In genomic region chr7:114156364-114156763, GRCm38 (mm10) we compare ENCODE assay signal across 25 mouse cellular contexts. TPM values are rescaled to one million over a fixed set of nuclear protein-coding genes. Genes with fewer than 3 reads are reported as not detected.
DNase-seq lines count a peak whose midpoint lies in the region; ATAC-seq and TF ChIP-seq lines count a peak whose summit lies in the region.
"Had no signal": no experiment of that assay in that cellular context is flagged by ENCODE, and none has a peak within 500 bp of the region (broad histone marks: within the 10 kb centered on the region; RNA-seq: fewer than 3 reads in every experiment).

No protein-coding gene starts in this region.

- H3K27me3 ChIP-seq in forebrain, embryonic 12.5 days, result no peaks in the 10 kb centered on the region
- H3K27me3 ChIP-seq in forebrain, embryonic 15.5 days, result no peaks in the 10 kb centered on the region
- no peaks in the 10 kb centered on the region for H3K27me3 ChIP-seq in Patski
- H3K27me3 ChIP-seq: embryonic facial prominence, embryonic 13.5 days; hindbrain, embryonic 12.5 days; hindbrain, embryonic 15.5 days had no signal

- POLR2A ChIA-PET in Patski (lab: Charles Lee), result no interaction called here

- 89% methylated on average over 4 of the region's 4 CpGs for WGBS in forebrain, embryonic 12.5 days
- 91% methylated on average over 4 of the region's 4 CpGs for WGBS in forebrain, embryonic 15.5 days

- ATAC-seq in cerebellum, adult (ENCODE audit: insufficient number of reproducible peaks, low FRiP score, low TSS enrichment), result no peak
- no peak for ATAC-seq in forebrain, embryonic 12.5 days (ENCODE audit: low FRiP score)
- ATAC-seq in forebrain, embryonic 15.5 days (replicated peaks), result no peak
- ATAC-seq in Patski, result no peak
- ATAC-seq: CD4-positive, CD25-positive, alpha-beta regulatory T cell, adult 4 months; forebrain, embryonic 14.5 days; intestine, postnatal 0 days had no signal

- H3K4me1 ChIP-seq in forebrain, embryonic 12.5 days, result peaks cover 2% of the 10 kb centered on the region; the same call in 1 of the 2 replicates
- peaks cover 9% of the 10 kb centered on the region for H3K4me1 ChIP-seq in forebrain, embryonic 15.5 days
- H3K4me1 ChIP-seq: embryonic facial prominence, embryonic 10.5 days; embryonic facial prominence, embryonic 13.5 days had no signal

- no peaks in the 10 kb centered on the region for H3K9me3 ChIP-seq in forebrain, embryonic 12.5 days
- no peaks in the 10 kb centered on the region for H3K9me3 ChIP-seq in forebrain, embryonic 15.5 days
- H3K9me3 ChIP-seq: embryonic facial prominence, embryonic 10.5 days; embryonic facial prominence, embryonic 13.5 days; forebrain, embryonic 10.5 days; hindbrain, embryonic 12.5 days; hindbrain, embryonic 15.5 days had no signal

- TF ChIP-seq CTCF in Patski (IDR thresholded peaks at IDR 0.05), result no peak

- H3K27ac ChIP-seq in forebrain, embryonic 12.5 days, result 0 out of 2 replicates have a peak overlapping the region, but pooled peaks have one; percentile 8
- H3K27ac ChIP-seq in forebrain, embryonic 15.5 days (replicated peaks), result no peak overlapping the region
- H3K27ac ChIP-seq: embryonic facial prominence, embryonic 10.5 days; embryonic facial prominence, embryonic 13.5 days; forebrain, embryonic 10.5 days; hindbrain, embryonic 12.5 days; hindbrain, embryonic 15.5 days had no signal

- no peak overlapping the region for H3K4me2 ChIP-seq in forebrain, embryonic 12.5 days
- H3K4me2 ChIP-seq in forebrain, embryonic 15.5 days (replicated peaks), result no peak overlapping the region
- H3K4me2 ChIP-seq: embryonic facial prominence, embryonic 13.5 days; heart, embryonic 11.5 days; hindbrain, embryonic 12.5 days; hindbrain, embryonic 15.5 days had no signal

- no peaks in the 10 kb centered on the region for H3K36me3 ChIP-seq in forebrain, embryonic 12.5 days (replicated peaks)
- no peaks in the 10 kb centered on the region for H3K36me3 ChIP-seq in forebrain, embryonic 15.5 days
- H3K36me3 ChIP-seq: embryonic facial prominence, embryonic 10.5 days; embryonic facial prominence, embryonic 13.5 days; forebrain, embryonic 10.5 days; hindbrain, embryonic 12.5 days; hindbrain, embryonic 15.5 days had no signal

- in situ Hi-C loops in Patski (cut with MboI; ENCODE audit: low pct_unique_long_range_greater_than_20kb), result no loop called here

- no peak overlapping the region for H3K9ac ChIP-seq in forebrain, embryonic 12.5 days
- no peak overlapping the region for H3K9ac ChIP-seq in forebrain, embryonic 15.5 days (replicated peaks)
- H3K9ac ChIP-seq: embryonic facial prominence, embryonic 13.5 days; hindbrain, embryonic 12.5 days; hindbrain, embryonic 15.5 days had no signal

- DNase-seq in cerebellum, adult 9-11 months, result peak; percentile 20
- DNase-seq in Patski (ENCODE audit: low read depth, low spot score), result peak; percentile 22
- DNase-seq in cerebellum, postnatal 36 days, result peak; percentile 10 to 20
- no peak for DNase-seq in frontal cortex, postnatal 25 days (ENCODE audit: low spot score in 2 of 2)
- no peak for DNase-seq in T-cell, adult 2 months (ENCODE audit: low spot score)
- DNase-seq: adrenal gland, postnatal 10 days; adrenal gland, postnatal 36 days; embryo, embryonic 11 days; gastrocnemius, postnatal 10 days; gastrocnemius, postnatal 36 days; heart, adult 11 months; kidney, adult 2 months had no signal

- CTCF ChIA-PET in Patski (lab: Charles Lee), result no interaction called here

- no peak overlapping the region for H3K4me3 ChIP-seq in forebrain, embryonic 12.5 days (replicated peaks)
- H3K4me3 ChIP-seq in forebrain, embryonic 15.5 days, result no peak overlapping the region
- H3K4me3 ChIP-seq: embryonic facial prominence, embryonic 10.5 days; embryonic facial prominence, embryonic 13.5 days; erythroblast, embryonic 14.5 days; forebrain, embryonic 10.5 days; hindbrain, embryonic 12.5 days; hindbrain, embryonic 15.5 days had no signal

RNA-seq across cellular contexts. Expression of gene Rras2, which starts 38.8 kb away (rescaled TPM):
- 22.8 and 23.6 TPM in 2 replicates for polyA plus RNA-seq in forebrain, embryonic 12.5 days (2016; fragmentation: Nextera tagmentation; extraction: Ambion mirVana)
- polyA plus RNA-seq in forebrain, embryonic 15.5 days (2015; fragmentation: Nextera tagmentation; extraction: Ambion mirVana), result 23.1 and 23.7 TPM in 2 replicates
- polyA plus RNA-seq in Patski (2021), result 145 TPM
- polyA plus RNA-seq: erythroblast, embryonic 14.5 days had no signal

Comparison
In these comparisons a context has a peak if more than half of its experiments do, and no peak if none do; other contexts are left out.
1. DNase-seq: peak in cerebellum, adult 9-11 months (single experiment), Patski (single experiment) and cerebellum, postnatal 36 days (2 of 2); none in frontal cortex, postnatal 25 days (0 of 2) and T-cell, adult 2 months (single experiment).